Mouse (Mus musculus): Measurements from ENCODE around the gene Wfdc2. TPM values are rescaled to one million over a fixed set of nuclear protein-coding genes. Genes with fewer than 3 reads are reported as not detected.

Gene Wfdc2
- polyA plus RNA-seq (2017; shearing (Covaris generic)) = not detected

DNA sequence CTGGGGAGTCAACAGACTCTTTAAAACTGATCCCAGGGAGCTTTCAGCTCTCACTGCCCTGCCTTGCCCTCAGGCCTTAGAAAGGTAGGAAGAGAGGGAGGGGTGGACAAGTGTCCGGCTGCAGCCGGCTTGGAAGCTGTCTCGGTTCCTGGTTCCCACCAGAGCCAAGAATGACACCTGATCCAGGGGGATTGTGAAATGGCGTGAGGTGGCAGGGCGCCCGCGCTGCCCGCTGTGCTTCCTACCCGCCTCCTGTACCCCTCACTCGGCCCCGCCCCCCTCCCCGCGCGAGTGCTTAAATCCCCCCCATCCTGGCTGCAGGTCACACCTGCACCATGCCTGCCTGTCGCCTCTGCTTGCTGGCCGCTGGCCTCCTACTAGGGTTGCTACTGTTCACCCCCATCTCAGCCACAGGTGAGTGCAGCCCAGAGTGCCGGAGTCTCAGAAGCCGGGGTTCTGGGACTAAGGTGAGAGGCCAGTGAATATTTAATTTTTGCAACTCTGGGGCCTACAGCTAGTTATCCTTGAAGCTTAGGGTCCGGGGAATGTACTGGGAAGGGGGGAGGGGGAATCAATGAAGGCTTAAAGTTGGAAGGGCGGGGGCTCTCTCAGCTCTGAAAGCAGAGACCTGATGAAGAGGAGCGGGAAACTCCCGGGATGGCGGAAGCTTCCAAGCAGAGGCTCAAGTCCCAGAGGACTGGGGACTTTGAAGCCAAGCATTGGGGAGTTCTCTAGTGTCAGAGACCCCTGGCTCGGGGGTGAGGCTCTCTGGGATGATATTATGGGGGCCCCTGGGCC is at the start of gene Wfdc2:
TSS of gene Wfdc2 (plus strand) at position 23 of the 798 bp plus-strand sequence.
- no peak for ATAC-seq

DNA sequence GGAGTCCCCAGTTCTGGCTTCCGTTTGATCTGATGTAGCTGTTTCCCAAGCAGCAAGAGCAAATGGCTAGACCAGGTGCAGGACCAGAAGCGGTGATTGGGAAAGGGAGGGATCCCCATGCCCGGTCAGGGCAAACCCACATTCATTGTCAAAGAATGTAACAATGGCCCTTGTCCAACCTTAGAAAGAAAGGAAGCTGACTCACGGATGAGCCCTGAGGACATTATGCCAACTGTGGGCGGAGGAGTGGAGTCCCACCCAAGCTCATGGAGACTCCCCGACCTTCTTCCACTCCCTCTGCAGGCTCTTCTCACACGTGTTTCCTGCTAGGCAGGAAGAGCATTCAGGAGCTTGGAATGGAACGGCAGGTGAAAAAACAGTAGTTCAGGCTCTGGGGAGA is 48.8 kb upstream of the Wfdc2 start:
- no peak for ATAC-seq

DNA sequence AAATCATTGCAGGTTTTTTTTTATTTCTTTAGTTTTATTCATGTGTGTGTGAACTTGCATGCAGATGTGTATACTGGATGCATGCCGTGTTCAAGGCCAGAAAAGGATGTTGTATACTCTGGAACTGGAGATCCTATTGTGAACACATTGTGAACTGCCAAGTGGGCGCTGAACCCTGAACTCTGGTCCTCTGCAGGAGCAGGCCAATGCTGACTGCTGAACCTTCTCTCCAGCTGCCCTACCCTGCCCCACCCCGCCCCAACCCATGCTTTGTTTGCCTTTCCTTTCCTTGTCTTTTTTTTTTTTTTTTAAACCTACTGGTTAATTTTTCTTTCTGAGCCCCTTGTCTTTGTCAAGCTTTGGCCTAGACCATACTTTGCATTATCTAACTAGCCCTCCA is 47.3 kb upstream of the Wfdc2 start:
- ATAC-seq = no peak

DNA sequence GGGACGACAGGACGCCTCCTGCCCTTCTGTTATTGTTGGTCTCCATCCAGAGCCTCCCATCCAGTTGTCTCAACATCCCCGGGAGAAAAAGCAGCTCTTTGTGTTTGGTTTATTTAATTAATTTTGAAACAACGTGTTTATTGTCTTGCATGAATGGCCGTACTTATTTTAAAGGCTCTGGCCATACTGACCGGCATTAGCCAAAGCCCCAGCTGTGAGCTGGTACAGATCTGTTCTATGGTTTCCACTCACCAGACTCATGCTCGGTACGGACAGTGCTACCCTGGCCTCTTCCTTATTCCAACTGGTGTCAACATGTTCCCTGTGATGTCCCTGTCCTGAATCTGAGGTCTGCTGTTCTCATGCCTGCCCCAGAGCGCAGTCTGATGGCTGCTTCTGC is 46.3 kb upstream of the Wfdc2 start:
- ATAC-seq = no peak

DNA sequence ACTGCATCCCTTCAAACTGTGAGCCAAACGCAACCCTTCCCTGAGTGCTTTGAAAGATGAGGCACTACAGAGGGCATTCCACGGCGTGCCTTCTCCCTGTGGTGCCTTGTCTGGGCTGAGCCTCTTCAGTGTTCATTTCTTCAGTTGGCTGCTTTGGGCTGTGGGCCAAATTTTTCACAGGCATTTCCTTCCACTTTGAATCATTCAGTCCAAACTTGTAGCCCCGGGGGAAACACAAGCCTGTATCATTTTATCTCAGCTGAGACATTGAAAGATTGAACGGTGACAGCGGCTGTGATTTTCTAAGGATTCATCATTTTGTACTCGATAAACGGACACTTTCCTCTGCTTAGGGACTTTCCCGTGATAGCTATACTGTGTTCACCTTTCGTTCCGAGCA is 45.6 kb upstream of the Wfdc2 start:
- ATAC-seq = no peak

DNA sequence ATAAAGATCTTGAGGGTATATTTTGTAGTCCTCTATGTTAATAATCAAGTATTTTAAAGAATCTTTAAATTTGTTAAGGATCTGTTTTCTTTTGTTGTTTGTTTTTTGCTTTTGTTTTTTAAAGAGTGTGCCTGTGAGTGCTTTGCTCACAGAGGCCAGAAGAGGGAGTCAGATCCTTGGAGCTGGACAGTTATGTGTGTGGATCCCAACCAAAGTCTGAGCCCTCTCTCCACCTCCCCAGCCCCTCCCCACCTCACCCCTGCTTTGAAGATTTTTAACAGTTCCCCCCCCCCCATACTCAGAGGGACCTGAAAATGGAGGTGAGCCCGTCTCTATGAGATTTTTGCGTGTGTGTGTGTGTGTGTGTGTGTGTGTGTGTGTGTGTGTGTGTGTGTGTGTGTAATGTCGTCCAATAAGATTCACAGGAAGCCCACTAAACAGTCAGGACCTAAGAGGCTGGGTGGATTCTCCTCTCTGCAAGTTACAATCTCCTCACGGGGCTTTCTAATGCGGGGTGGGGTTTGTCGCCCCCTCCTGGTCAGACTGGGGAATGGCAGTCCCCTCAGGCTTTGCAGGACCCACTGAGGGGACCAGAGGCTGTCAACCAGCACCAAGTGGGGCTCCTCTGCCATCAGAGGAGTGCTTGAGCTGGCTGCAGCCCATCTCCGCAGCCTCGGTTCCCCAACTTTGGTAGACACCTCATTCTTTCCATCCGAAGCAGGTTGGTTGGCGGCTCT is 44.6 kb upstream of the Wfdc2 start:
- no peak for ATAC-seq

DNA sequence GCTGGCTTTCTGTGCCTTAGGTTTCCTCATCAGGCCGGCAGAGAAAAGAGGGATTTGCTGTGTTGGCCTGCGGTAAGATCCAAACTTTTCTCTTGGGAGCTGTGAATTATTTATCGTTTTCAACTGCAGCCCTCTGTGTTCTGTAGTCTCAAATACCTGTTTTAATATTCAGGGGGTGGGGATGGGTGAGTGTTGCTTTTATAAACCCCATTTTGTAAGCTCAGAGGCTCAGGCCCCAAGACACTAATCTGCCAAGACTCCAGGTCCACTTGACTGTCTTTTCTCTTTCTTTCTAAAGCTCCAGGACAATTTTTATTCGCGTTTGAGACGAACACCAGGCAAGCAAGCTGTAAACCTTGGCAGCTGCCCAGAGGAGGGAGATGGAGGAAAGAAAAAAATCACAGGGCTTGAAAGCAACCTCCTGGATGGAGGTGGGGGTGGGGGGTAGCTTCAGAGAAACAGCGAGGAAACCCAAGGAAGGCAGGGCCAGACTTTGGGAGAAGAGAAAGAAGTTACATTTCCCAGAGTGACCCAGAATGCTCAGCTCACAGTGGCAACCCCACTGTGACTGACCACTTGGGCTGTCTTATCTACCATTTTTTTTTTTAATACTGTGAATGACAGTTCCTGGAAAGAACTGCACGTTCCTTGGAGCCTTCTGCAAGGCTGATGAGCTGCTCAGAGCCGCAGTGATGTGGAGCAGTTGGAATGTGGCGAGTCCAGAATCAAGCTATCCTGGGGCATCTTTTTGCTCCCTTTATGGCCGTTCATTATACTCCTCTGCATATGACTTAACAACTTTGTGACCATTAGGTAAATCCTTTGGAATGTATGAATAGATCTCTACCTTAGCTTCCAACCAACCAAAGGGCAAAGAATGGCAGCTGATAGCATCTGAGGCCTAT is 43.7 kb upstream of the Wfdc2 start:
- ATAC-seq = no peak

DNA sequence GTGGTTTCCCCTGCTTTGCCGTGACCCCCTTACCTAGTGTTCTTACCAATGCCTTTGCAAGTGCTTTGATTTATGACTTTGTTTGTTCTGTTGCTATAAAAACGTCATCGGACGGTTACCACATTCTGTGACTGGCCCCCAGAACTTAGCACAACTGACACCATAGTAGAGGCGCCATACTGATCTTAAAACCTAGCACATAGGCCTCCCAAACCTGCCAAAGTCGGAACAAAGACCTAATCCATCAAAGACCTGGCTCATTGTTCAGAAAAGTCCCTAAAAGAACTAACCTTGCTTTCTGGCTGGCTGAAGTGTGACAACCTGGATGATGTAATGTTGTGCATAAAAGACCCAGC is 43.1 kb upstream of the Wfdc2 start:
- ATAC-seq = no peak

DNA sequence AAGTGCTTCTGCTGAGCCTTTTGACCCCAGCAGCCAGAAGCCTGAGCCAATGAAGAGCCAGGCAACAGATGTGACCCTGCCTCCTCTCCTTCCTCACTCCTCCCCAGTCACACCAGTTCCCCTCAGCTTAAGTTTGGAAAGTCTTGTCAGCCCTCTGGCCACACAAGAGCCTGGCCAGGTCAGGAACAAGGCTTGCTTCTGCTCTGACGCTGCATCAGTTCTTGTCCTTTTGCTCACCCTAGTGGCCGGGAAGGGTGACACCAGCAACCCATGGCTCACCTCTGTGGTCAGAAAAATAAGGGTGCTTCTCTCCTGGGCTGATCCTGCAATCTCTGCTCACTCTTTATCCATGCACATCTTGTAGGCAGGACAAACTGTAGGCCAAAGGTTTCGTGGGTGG is 41.4 kb upstream of the Wfdc2 start:
- no peak for ATAC-seq

DNA sequence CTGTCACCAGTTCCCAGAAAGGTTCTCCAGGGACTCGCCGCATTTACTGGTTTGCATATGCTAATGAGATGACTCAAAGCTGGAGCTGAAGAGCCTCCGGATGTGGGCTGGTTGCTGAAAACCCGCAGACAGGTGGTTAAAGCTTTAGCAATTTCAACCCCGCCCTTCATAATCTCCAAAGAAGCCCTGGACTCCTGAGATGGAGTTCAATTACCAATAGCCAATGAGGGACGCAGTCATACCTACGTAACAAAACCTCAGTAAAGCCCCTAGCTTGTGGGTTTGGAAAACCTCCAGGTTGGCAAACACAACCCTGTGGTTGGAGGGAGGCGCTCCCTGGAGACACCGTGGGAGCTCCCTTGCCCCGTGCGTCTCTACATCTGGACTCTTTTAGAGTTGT is 40.4 kb upstream of the Wfdc2 start:
- ATAC-seq = peak; percentile 92

DNA sequence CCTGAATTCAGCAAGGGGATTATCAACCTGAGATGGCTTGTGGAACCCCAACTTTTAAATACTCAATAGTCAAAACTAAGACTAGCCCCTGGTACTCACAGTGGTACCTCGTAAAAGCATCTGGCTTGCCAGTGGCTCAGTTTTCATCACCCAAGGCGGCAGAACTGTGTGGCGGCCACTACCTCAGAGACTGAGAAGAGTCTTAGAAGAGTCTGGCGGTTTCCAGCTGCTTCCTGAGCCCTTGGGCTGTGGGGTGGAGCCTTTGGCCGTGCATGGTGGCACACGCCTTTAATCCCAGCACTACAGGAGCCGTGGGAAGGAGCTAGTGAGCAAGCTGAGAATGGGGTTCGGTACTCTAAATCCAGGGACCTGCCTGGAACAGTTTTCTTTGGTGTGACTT is 39.9 kb upstream of the Wfdc2 start:
- peak; percentile 19 for ATAC-seq

DNA sequence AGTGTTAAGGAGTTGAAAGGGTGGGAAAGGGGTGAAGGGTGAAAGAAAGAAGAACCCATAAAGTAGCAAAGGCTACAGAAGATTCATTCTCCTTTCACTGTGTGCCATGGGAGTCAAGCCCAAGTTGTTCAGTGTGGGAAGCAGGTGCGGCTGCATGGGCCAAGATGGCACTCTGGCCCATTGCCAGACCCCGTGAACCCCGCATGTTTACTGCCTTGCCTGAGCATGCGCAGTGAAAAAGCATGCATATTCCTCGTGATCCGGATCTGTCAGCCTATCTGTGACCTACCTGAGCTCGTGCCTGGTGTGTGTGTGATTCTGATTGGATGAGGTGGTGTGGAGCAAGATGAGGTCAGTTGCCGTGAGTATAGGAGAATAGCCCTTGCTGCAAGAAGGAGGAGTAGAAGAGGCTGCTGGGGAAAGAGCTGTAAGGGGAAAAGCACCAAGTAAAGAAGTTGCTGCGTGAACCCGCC is 38.9 kb upstream of the Wfdc2 start:
- no peak for ATAC-seq

DNA sequence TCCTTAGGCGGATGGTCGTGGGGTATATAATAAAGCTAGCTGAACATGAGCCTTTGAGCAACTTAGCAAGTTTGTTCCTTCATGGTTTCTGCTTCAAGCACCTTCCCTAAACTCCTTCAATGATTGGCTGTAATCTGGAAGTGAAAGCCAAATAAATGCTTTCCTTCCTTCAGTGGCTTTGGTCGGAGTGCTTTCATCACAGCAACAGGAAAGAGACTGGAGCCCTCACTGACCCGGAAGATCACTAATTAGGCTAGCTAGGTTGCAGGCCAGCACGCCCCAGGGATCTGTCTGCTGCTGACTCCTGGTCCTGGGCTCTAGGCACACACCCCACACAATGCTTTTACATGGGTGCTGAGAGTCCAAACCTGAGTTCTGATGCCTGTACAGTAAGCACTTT is 33.7 kb upstream of the Wfdc2 start:
- ATAC-seq = no peak

DNA sequence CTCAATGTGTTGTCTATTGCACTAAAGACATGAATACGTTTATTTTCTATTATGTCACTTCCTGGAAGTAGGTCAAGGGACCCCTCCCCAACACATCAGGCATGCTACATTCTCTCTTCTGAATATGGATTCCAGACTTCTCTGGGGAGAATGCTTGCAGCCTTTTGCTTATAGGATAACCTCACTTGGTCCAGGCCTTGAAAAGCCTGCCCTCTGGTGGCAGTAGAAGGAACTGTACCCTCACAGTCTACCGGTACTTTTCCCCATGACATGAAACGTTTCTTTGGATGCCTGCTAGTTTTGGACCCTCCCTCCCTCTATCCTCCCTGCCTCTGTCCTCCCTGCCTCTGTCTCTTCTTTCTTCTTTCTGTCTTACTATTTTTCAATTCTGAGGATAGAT is 31.0 kb upstream of the Wfdc2 start:
- peak; percentile 71 for ATAC-seq

DNA sequence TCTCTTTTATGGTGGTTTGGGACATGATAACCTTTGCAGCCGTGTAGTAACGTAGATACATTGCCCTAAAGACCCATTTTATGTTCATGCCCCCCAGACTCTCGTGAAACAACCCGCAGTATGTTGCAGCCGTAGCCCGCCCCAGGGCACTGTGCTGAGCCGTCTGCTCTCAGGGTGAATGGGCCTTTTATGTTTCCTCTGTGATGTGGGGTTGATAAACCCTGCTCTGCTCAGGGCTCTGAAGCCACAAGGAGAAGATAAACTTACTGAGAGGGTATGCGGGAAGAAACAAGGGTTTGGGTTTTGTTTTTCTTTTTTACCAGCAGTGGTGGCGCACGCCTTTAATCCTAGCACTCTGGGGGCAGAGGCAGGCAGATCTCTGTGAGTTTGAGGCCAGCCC is 27.9 kb upstream of the Wfdc2 start:
- peak; percentile 52 for ATAC-seq

DNA sequence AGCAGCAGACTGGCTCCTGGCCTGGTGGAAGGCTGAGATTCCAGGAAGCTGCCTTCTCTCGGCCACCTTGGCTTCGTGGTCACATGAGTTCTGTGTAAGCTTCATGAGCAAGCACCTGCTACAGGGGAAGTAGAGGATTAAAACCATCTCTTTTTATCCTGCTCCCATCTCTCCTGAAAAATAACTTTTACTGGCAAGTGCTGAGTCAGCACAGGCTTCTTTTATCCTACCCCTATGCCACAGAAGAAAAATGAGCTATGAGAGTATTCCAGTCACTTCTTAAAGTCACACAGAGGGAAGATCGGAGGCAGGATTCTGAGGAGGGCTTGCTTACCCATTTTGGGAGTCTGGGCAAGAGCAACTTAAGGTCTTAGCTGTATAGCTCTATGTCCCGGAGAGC is 25.2 kb upstream of the Wfdc2 start:
- no peak for ATAC-seq

DNA sequence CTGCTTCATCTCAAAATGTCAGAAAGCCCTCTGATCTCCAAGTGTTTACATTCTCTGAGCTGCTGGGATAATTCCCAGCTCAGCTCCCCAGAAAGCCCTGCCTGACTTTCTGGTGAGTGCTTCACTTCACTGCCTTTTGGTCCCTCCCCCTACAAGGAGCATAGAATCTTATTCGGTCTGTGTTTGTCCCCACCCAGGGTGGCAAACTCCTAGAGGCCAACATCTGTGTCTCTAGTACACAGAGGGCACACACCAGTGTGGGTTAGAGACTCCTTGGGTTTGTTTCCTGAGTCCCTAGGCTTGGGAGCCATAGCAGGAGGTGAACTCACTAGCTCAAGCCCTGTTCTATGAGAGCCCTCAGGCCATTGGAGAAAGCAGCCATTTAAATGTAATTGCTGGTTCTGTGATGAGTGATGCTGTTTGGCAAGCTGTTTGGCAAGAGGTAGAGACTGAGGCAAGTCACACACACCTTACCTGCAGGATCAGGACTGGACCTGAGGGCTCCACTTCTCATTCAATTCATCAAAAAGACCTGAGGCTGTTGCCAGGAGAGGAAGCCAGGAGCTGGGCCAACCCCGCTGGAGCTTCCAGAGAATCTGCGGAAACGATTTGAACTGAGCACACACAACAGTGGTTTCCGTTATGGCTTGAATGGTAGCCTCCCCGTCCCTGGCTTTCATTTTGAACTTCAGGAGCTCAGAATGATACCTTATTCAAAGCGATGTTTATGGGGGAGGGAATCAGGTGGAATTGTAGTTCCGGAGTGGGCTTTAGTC is 21.4 kb upstream of the Wfdc2 start:
- peak; percentile 46 for ATAC-seq

DNA sequence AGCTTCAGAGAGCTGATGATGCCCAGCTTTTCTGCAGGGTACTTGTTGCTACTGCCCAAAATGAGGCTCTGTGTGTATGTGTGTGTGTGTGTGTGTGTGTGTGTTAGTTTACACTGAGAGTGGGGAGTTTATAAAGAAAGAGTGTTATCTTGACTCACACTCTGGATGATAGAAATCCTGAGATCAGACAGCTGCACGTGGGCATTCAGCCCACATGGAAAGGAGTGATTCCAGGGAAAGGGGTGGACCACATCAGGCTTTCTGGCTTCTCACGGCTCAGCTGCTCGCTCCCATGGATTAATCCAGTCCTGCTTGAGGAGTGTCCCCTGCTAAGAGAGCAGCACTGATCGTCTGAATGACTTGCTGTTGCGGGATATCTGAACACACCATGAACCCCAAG is 20.1 kb upstream of the Wfdc2 start:
- ATAC-seq = no peak

DNA sequence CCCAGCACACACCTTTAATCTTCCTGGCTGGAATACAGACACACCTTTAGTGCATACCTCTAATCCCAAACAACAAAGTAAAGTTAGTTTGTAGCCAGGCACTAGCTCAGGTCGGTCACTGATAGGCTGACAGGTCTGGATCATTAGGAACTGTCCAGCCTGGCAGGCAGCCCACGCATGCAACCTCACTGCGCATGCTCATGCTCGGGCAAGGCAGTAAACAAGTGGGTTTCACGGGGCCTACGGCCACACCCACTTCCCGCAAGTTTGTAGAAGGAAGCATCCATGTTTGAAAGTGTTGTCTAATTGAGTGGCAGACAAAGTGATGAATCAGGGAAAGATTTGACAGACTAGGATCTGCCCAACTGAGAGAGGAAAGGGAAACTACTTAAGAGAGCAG is 19.6 kb upstream of the Wfdc2 start:
- no peak for ATAC-seq

DNA sequence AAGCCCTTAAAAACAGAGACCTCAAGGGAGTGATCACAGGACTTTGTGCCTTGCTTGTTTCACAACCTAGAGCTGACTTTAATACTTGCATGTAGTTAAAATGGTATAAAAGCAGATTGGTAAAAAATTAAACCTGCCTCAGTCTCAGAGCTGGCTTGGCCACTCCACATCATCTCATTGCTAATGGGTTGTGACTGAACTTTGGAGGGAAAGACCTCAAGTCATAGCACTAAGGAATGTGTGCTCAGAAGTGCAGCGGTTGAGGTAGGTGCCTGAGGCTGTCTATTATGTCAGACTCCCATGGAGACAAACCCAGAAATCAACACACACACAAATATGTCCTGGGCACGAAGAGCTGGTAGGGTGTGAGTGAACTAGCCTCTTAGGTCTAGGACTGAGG is 18.5 kb upstream of the Wfdc2 start:
- no peak for ATAC-seq

DNA sequence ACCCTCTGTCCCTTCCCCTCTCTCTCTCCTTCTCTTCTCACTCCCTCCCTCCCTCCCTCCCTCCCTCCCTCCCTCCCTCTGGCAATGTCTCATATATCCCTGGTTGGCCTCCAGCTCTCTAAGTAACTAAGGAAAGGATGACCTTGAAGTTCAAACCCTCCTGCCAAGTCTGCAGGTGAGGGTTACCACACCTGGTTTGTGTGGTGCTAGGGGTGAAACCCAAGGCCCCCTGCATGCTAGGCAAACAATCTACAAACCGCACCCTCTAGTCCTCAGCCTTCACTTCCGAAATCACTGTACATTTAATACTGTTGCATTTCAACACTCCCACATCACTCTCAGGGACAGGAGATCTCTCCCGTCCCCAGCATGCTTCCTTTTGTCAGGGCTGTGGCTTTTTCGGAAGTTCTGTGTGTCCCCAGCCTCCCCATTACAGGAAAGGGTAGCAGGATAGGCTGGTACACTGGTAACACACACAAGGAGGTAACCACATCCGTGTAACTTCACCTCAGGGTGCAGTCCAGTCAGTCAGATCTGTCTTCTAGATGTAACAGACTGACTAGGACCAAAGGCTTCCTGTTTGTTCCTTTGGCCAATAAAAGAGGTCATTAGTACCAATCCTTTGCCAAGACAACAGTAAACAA is 17.6 kb upstream of the Wfdc2 start:
- ATAC-seq = peak; percentile 86

DNA sequence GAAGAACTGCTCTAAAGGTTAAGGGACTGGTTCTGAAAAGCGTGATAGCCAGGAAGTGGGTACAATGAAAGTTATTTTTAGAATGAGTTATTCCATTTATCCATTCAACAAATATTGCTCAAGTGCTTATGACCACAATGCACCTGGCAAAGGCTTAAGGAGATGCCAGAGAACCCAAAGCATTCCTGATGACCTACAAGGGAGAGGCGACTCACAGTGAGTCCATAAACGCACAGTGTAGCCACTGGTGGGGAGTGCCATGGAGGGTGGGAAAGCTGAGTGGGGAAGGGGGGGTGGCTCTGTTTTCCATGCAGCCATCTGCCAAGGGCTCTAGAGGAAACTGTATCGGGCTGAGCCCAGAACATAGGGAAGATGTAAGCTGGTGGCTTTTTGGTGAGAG is 12.9 kb upstream of the Wfdc2 start:
- ATAC-seq = no peak
